Mouse (Mus musculus): ENCODE data around the gene Gm10577. TPM values are rescaled to one million over a fixed set of nuclear protein-coding genes. Genes with fewer than 3 reads are reported as not detected.
A peak's percentile ranks its signal among the peaks of the same experiment; 100 is the strongest.

Gm10577 gene
- not detected in 2 replicates for polyA plus RNA-seq (2015; fragmentation: Nextera tagmentation; extraction: Ambion mirVana)

DNA sequence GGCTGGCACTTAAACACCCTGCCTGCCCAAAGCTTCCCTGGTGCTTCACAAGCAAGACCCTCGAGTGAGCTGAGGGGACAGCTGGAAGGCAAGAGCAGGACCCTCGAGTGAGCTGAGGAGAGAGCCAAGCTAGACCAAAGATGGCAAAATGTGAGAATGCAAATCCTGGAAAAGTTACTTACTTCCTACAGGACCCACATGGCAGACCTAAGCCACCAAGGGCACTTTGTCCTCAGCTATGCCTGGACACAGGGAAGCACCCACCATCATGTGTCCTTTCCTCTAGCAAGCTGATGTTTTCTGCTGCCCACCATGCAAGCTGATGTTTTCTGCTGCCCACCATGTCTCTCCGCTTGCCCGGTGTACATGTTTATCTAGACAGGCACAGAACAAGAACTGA, at the start of gene Gm10577:
TSS of gene Gm10577 (minus strand) at position 101 of the 400 bp plus-strand sequence.
- DNase-seq (ENCODE audit: low spot score), result no peak

DNA sequence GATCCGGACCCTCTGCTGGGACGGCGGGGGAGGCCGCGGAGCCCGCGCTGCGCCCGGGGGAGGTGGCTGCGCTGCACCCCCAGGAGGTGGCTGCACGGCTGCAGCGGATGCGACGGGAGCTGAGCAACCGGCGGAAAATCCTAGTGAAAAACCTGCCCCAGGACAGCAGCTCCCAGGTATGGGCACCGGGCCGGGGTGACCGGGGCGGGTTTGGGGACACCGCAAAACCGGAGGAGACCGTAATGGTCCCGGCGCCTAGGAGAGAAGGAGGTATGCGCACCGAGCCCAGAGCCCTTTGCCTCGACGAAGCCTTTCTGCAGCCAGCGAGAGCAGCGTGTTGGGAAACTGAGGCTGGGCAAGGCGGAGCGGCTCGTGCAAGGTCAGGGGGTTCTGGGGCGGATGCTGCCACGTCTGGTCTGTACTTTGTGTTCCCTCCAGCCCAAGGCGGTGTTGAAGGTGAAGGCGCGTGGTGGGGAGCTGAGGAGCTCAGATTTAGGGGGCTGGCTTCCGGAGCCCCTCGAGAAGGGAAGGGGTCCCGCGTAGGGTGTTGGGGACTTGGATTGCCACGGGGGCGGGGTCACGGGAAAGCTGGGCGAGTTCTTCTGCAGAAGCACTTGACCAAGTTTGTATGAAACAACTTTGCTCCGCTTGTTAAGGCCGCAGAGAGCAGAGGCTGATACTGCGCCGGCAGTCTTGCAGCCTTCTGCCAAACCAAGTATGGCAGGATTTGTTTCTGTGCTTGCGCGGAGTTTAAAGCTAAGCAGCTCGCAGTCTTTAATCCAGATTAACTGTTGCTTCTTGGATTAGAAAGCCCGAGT, 48.9 kb upstream of the Gm10577 start:
- peak; percentile 33 for DNase-seq (ENCODE audit: low spot score)

DNA sequence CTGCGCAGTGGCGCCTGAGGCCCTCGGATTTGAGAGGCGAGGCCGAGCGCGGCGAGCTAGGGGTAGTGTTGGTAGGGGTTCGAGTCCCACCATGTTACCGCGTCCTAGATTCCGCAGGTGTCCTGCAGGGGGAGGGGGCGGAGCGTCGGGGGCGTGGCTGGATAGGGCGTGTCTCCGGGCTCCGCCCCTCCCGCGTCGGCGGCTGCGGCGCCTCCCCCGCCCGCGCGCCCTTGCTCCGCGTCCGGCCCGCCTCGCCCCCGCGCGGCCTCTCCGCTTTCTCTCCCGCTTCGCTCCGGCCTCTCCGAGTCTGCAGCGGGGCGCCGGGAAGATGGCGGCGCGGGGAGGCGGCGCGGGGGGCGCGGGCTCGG, 48.3 kb upstream of the Gm10577 start, which contains the start of gene Raver2:
TSS of gene Raver2 (plus strand) at position 198 of the 368 bp plus-strand sequence.
- peak; percentile 73 for DNase-seq (ENCODE audit: low spot score)

DNA sequence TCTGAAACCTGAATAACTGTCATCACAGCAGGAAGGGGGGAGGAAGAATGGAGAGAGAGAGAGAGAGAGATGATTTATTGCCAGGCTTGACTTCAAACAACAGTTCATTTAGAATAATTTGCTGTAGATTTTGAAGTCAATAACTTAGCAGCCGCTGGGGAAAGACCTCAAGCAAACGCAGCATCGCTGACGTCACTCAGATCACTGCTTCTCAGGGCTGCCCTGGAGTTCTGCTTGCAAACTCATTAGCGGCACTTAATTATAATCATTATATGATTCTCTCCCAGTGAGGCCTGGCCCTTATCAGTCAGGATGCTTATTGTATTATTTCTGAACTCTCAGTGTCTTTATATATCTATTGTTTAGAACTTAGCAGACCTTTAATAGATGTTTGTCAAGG, 45.9 kb upstream of the Gm10577 start:
- DNase-seq (ENCODE audit: low spot score), result no peak

DNA sequence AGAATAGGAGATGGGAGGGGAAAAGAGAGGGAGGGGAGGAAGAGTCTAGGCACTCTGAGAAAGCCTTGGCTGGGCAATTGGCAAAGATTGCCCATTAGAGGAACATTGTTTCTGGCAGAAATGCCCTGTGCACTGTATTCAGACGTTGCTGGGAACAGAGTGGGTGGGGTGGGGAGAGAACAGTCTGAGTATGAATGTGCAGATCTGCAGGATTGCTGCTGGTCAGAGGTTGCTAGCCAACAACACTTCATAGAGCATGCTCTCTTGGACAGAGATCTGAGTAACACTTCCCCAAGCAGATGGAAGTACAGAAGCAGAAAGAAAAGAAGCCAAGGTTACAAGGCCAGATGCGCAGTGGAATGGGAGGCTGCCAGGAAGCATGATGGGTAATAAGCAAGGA, 41.6 kb upstream of the Gm10577 start:
- no peak for DNase-seq (ENCODE audit: low spot score)

DNA sequence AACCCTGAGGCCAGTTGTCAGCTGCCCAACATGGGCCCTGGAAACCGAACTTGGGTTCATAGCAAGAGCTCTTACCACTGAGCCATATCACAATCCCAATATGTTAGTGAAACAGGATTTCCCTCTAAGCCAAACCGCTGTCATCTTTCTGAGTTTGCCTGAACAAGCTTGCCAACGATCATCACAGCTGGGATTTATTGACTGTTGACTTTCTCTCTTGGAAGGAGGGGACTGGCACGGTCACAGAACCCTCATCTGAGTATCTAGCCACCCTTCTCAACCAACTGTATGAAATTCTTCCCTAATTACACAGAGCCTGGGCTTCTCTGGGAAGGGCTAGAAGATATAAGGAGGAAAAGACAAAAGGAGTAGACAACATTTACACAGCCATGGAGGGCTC, 26.1 kb upstream of the Gm10577 start:
- no peak for DNase-seq (ENCODE audit: low spot score)

DNA sequence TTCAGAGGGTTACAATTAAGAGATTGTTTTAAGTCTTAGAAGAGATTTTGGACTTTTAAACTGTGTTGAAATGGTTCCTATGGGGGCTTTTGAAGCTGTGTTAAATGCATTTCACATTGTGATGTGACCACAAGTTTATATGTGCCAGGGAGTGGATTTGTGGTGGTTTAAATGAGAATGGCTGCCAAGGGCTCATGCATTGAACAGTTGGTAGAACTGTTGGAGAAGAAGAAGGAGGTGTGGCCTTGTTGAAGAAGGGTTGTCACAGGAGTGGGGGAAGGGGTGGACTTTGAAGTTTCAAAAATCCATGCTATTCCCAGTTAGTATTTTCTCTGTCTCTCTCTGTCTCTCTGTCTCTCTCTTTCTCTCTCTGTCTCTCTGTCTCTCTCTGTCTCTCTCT, 23.7 kb upstream of the Gm10577 start:
- DNase-seq (ENCODE audit: low spot score), result no peak

DNA sequence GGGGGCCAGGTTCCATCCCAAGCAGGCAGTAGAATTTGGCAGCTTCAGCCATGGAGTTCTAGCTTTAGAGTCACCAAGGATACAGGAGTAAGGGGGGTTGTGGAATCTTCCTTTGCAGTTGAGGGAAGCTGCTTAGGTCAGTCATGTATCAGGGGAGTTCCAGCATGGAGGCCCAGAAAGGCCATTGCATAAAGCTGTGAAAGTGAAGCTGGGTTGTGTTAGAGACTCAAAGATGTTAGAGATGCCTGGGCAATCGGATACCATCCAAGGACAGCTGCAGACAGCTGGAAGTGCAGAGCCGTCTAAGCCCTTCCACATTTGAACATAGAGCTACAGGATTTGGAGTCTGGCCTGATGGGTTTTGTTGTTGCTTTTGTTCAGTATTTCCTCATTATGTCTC, 23.2 kb upstream of the Gm10577 start:
- DNase-seq (ENCODE audit: low spot score), result no peak

DNA sequence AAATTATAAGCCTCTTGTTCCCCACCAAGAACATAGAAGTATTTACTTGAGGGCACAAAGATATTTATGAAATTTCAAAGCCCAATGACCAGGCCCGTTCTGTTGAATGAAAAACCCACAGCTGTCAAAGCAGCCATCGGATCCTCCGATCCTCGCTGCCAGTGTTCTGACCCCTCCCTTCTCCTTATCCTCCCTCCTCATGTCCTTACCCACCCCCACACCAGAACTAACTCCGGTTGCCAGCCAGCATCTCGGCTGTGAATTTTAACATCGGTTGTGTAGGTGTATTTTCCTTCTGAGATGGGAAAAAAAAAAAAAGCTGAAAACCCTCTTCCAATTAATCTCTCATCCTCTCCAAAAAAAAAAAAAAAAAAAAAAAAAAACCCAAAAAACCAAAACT, 16.7 kb upstream of the Gm10577 start:
- DNase-seq (ENCODE audit: low spot score), result no peak

DNA sequence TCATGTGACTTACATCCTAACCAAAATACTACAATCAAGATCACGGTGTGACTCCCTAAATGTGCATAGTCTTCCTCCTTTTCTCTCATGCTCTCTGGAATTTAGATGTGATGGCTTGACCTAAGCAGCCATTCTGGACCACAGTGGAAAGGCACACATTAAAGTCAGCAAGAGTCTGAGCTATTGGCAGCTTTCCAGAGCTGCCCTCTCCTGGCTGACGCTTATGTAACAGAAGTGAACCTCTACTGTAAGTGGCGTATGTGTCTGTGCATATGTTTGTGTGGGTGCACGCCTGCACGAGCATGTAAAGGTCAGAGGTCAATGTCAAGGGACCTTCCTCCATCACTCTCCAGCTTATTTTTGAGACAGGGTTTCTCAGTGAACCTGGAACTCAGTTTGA, 14.6 kb upstream of the Gm10577 start:
- no peak for DNase-seq (ENCODE audit: low spot score)

DNA sequence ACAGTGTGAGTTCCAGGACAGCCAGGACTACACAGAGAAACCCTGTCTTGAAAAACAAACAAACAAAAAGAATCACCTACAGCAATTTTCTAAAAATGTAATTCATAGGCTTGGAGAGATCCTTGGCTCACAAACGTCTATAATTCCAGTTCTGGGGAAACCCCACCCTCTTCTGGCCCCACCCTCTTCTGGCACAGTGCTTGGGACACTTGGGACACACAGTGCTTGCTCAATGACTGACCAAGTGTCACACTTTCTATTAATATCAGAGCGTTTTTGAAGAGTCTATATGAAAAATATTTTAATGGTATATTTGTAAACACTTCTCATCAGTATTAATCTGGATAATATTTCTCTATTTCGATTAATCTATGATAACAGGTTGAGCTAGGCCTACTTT, 12.6 kb upstream of the Gm10577 start:
- no peak for DNase-seq (ENCODE audit: low spot score)

DNA sequence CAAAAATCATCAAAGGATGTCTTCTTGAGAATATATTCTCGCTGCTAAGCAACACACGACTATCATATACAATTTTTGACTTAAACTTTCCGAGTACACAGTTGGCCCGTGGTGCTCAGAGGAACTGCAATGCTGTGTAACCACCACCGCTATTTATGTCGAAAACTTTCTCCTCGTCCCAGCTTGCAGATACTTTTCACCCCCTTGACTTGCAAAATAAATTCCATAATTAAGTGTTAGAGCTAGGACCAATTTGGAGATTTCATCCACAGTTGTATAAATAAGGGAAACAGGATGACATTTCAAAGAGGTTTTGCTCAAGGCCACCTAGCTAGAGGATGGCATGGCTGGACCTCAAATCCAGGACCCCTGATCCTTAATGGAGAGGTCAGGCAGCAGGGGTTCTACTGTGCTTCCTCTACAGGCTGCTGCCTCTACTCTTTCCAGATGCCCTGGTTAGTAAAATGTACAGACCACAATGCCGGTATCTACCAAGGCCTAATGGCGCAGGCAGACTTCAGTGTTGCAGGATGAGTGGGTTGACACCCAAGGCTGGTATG, 7.4 kb upstream of the Gm10577 start:
- no peak for DNase-seq (ENCODE audit: low spot score)

DNA sequence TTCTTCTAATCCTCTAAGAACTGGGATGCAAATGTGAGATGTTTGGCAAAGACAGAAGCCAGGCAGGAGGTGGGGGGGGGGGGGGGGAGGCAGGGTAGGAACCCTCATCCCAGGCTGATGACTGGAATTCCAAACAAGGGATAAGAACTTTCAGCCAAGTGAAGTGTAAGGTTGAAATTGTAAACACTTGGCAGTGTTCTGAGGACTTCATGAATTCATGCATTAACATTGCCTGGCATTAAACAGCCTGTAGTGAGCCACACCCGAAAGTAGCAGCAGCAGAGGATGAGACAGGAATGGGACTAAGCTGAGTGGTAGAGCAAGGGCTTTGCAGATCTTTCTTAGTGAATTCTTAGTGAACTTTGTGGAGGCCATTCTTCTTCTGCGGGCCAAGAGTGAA, 6.5 kb upstream of the Gm10577 start:
- DNase-seq (ENCODE audit: low spot score), result no peak

DNA sequence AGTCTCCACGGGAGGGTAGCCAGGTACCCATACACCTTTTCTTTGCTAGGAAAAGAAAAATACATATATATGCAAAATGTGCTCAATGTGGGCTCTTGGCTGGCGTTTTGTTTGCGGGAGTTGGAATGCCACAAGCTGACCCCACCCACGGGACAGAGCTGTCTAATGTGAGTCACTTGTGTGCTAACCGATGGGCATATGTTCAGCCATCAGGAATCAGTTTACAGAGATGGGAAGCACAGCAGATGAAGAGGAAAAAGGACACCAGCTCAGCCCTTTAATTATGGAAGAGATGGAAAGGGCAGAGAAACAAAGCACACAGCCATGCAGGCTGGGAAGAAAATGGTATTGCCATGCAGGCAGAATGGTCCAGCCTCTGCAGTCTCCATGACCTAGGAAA, 6.1 kb upstream of the Gm10577 start:
- DNase-seq (ENCODE audit: low spot score), result no peak

DNA sequence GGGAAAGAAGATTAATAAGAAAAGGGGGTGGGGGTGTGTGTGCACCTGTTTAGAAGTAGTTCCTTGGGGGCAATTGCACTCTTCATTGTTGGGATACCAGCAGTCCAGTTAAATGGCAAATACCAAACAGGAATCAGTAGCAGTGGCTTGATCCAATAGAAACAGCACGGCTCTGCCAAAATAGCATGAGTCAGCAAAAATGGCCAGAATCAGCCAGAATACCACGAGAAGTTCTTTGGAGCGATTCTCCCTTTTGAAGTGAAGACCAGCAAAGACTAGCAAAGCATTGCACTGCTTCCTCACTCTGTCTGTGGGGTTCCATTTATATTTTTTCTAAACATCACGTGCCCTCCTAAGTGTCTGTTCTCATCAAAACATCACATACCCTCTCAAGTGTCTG, 2.7 kb downstream of the Gm10577 start:
- no peak for DNase-seq (ENCODE audit: low spot score)

DNA sequence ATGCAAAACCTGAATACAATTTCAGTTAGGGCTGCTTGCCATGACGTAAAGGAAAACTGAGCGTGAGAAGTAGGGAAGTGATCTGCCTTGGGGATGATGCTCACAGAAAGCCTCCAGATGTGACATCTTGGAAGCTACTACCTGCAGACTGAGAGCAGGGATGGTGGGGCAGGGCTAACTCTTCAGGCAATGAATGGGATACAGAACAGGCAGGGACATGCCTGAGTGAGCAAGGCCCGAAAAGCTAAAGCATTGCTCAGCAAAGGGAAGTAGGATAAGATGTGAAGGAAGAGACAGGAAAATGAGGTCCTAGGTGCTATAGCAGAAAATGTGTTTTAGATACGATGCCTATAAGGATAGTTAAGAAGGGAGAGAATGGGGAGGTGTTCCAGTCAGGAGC, 11.4 kb downstream of the Gm10577 start:
- DNase-seq (ENCODE audit: low spot score), result no peak

DNA sequence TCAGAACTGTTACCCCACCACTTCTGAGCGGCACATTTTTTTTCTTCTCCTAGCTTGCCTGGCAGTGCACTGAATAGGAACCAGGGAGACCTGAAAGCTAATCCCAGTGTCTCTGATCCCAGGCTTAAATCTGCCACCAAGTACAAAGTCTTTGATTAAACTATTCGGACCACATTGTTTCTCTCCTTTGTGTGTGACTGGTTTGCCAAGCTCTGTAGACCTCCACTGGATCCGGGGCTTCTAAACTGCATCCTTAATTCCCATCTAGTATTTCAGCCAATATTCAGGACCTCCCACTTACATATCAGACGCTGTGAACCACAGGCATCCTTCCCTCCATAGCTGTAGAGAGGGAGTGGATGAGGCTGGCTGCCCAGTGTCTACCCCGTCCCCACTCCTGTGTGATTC, 12.1 kb downstream of the Gm10577 start:
- no peak for DNase-seq (ENCODE audit: low spot score)

DNA sequence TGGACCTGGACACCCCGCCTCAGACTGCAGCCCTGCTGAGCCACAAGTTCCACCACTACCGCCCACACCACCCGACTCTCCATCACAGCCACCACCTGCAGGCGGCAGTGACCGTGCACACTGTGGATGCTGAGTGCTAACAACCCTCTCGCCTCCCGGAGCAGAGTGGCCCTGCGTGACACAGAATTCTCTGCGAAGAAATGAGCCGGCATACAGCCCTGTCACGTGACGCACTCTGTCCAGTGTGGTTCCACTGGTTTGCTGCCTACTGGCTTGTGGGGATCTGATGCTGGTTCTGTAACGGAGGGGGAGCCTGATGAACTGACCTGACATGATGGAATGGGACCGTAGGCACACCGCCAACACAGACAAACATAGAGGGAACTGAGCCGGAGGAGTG, 17.5 kb downstream of the Gm10577 start:
- DNase-seq (ENCODE audit: low spot score), result no peak

DNA sequence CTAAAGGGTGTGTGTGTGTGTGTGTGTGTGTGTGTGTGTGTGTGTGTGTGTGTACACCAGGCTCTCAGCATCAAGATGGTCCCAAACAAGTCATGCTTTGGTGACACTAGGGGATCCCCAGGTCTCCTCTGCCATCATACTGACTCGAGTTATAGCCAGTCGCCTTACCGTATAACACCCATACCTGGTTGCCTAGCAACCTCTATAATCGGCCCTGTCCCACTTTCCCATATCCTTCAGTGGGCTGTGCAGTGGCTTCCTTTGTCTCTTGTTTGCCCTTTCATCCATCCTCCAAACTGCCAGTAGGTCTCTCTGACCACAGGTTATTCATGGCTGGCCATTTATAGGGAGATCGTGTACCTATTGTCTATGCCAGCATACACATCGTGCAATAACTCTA, 19.4 kb downstream of the Gm10577 start:
- no peak for DNase-seq (ENCODE audit: low spot score)

DNA sequence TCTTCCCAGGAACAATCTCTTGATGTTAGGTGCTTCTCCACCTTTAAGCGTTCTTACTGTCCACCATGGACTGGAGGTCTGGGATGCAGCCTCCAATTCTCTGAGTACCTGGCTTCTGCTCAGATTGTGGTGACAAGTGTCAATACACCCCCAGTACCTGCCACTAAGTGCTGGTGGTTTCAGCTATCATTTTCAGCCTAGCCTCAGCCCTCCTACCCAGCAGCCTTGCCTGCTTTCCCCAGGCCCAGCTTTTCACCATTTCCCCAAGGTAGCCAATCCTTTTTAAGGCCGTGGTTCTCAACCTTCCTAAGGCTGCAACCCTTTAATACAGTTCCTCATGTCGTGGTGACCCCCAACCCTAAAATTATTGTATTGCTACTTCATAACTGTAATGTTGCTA, 19.9 kb downstream of the Gm10577 start:
- DNase-seq (ENCODE audit: low spot score), result no peak

DNA sequence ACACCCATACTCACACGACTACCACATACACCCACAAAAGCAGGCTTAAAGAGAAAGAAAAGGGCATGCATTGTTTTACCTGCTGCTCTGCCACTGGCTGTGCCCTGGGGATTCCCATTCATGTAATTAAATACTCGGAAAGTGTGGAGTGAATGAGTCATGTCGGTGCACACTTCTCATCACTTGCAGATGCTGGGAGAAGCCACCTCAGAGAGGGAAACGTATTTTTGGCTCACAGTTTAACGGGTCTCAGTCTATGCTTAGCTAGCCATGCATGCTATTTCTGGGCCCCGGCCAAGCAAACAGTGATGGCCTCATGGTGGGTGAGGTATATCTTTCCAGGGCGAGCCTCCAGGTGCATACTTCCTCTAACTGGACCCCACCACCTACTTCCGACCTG, 21.6 kb downstream of the Gm10577 start:
- no peak for DNase-seq (ENCODE audit: low spot score)

DNA sequence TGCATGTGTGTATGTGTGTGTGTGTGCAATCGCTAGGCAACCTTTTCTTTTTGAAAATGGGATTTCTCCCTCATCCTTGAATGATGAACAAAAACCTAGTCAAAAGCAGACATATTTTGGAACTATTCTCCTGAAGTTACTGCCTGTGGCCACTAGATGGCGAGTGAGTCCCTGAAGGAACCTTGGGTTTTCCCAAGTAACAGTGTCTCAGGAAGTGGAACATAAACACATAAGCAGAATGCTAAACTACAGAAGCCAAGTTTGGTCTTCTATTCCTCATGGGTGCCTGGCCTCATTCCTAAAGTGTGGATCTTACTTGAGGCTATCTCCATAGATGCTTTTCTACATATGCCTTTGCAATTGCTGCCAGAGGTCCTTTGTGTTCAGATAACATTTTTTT, 22.4 kb downstream of the Gm10577 start:
- peak; percentile 46 for DNase-seq (ENCODE audit: low spot score)

DNA sequence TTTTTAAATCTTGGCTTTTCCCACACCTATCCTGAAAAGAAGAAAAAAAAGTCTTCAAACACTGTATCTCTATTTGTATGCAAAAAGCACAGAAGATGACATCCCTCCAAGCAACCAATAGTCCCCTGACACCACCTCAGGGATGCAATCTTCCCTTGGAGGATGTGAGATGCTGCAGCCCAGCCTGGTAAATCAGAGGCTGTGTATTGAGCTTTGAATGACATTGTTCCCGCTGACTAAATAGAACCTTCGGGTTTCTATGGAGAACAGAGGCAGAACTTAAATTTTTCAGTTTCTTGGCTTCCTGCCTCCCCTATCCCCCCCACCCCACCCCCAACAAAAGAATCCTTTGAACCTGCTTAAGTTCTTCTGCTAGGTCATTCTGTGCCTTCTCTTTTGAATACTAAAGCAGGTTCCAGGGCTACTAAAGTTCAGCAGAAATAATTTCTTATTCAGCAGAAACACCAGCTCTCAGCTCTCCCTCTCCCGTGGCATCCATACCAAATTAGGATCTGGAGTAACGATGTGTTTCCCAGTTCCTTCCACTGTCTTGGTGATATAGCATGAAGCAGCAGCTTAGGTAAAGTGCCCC, 24.3 kb downstream of the Gm10577 start:
- DNase-seq (ENCODE audit: low spot score), result no peak

Data from thymus, postnatal 0 days (tissue).